Mouse (Mus musculus) lung, postnatal 0 days (tissue): ENCODE data around the gene Dgkb. TPM values are rescaled to one million over a fixed set of nuclear protein-coding genes. Genes with fewer than 3 reads are reported as not detected.

ENCODE experiments used
- ATAC-seq: fragments of 200-750 bp; cut with Nextera tagmentation; 2 replicates; pipeline ENCODE4 v1.8.0; 2017; ENCODE audit warnings: moderate library complexity
- DNase-seq: peaks from one replicate; pipeline ENCODE4 v3.0.0-alpha.2; 2016; ENCODE audit warnings: low spot score
- H3K27ac ChIP-seq: fragments of 300-500 bp; sonication (generic); 2 replicates; pipeline ENCODE4 v1.5.1; 2014; ENCODE audit warnings: antibody characterized with exemption, mild to moderate bottlenecking, low read length, mixed read lengths
- H3K27me3 ChIP-seq: fragments of 300-500 bp; sonication (generic); replicated peaks from 2 replicates; pipeline ENCODE4 v1.6.1; 2014; ENCODE audit warnings: low read length, mixed read lengths; ENCODE audit not compliant: insufficient read depth
- H3K36me3 ChIP-seq: fragments of 300-500 bp; sonication (generic); 2 replicates; pipeline ENCODE4 v1.6.1; 2014; ENCODE audit warnings: low read length, mixed read lengths; ENCODE audit not compliant: insufficient read depth
- H3K4me1 ChIP-seq: fragments of 300-500 bp; sonication (generic); 2 replicates; pipeline ENCODE4 v1.6.1; 2014; ENCODE audit warnings: antibody characterized with exemption, low read depth, low read length, mixed read lengths; ENCODE audit not compliant: insufficient read depth
- H3K4me2 ChIP-seq: fragments of 300-500 bp; sonication (generic); replicated peaks from 2 replicates; pipeline ENCODE4 v1.6.1; 2014; ENCODE audit warnings: low read depth, mild to moderate bottlenecking, low read length, moderate library complexity, mixed read lengths
- H3K4me3 ChIP-seq: fragments of 300-500 bp; sonication (generic); 2 replicates; pipeline ENCODE4 v1.5.1; 2014; ENCODE audit warnings: low read depth, low read length
- H3K9ac ChIP-seq: fragments of 300-500 bp; sonication (generic); replicated peaks from 2 replicates; pipeline ENCODE4 v1.6.1; 2014; ENCODE audit warnings: low read depth, mild to moderate bottlenecking
- H3K9me3 ChIP-seq: fragments of 300-500 bp; sonication (generic); 2 replicates; pipeline ENCODE4 v1.6.1; 2016; ENCODE audit warnings: low read length, mixed read lengths
- CTCF ChIP-seq: IDR thresholded peaks from 2 replicates; pipeline ENCODE4 v1.5.1; 2016; ENCODE audit warnings: antibody characterized with exemption, mild to moderate bottlenecking
- EP300 ChIP-seq: IDR thresholded peaks from 2 replicates; pipeline ENCODE4 v1.6.1; 2016; ENCODE audit warnings: antibody characterized with exemption, mild to moderate bottlenecking, control low read depth
- WGBS: fragments of 180-500 bp; shearing (Covaris S2); extraction: QIAGEN DNeasy Blood & Tissue Kit; methylation state at CpG from one replicate; pipeline ENCODE4 v1.1.7; 2014; 5-methylcytosine and 5-hydroxymethylcytosine counted together
- polyA plus RNA-seq: library from polyadenylated mRNA; unstranded; fragments of >200 nt; fragmentation: Nextera tagmentation; extraction: Ambion mirVana; gene quantifications from 2 replicates; pipeline ENCODE4 v1.2.1, GENCODE M21; 2015

Dgkb gene
- polyA plus RNA-seq, 1 experiment from 2014 or later: 3.5 TPM

DNA sequence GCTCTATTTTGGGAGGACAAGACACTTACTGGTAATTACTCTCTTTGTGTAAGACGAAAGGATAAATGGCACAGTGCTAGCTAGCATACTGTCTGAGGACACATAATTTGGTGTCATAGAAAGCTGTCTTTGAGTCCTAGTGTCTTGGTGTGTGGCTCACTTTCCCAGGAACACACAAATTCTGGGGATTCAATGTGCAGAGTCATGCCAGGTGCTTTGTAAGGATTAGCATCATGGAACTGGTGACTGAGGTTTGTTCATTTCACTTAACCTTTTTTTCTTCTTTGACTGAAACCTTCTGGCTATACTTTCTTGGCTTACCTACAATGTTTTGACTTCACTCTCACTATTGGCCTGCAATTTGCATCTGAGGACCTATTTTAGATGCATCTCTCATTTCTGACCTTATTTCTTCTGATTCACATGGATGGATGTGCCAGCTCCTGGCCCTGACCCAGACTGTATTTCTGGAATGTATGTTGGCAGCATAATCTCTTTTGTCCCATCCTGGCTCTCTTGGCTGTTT is 170.6 kb downstream of the Dgkb start:
- 57% methylated on average over 1 of the region's 1 CpGs for WGBS
- H3K27ac ChIP-seq: no peak overlapping the region
- no peak overlapping the region for H3K9ac ChIP-seq
- H3K27me3 ChIP-seq: no peaks in the 10 kb centered on the region
- H3K4me2 ChIP-seq: no peak overlapping the region
- H3K4me3 ChIP-seq: no peak overlapping the region
- H3K36me3 ChIP-seq: no peaks in the 10 kb centered on the region
- ATAC-seq (no peak), DNase-seq (no peak)
- H3K4me1 ChIP-seq: no peaks in the 10 kb centered on the region
- H3K9me3 ChIP-seq: no peaks in the 10 kb centered on the region
- TF ChIP-seq EP300: no peak
- TF ChIP-seq CTCF: no peak

DNA sequence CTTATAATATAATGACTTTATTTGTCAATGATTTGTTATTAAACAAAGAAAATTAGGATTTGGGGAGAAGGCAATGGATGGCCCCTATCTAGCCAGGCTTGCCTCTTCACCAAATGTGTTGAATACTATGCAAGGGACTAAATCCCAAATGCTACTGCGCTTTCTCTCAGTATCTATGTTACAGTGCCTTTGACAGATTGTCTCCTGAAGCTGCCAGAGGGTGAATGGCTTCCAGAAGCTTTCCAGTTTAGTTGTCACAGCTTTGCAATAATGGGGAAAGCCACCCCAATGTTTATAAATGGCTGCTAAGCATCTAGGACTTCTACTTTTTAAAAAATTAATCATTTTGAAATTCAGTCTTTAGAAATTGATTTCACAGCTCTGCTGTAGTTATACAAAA is 175.7 kb downstream of the Dgkb start:
- Histone ChIP-seq H3K4me2 (no peak overlapping the region), H3K9ac (no peak overlapping the region), H3K4me1 (no peaks in the 10 kb centered on the region), H3K4me3 (no peak overlapping the region), H3K27ac (no peak overlapping the region), H3K9me3 (no peaks in the 10 kb centered on the region), H3K36me3 (no peaks in the 10 kb centered on the region), H3K27me3 (no peaks in the 10 kb centered on the region)
- TF ChIP-seq CTCF (no peak), EP300 (no peak)
- ATAC-seq (no peak), DNase-seq (no peak)
- WGBS: 75% methylated on average over 1 of the region's 1 CpGs

DNA sequence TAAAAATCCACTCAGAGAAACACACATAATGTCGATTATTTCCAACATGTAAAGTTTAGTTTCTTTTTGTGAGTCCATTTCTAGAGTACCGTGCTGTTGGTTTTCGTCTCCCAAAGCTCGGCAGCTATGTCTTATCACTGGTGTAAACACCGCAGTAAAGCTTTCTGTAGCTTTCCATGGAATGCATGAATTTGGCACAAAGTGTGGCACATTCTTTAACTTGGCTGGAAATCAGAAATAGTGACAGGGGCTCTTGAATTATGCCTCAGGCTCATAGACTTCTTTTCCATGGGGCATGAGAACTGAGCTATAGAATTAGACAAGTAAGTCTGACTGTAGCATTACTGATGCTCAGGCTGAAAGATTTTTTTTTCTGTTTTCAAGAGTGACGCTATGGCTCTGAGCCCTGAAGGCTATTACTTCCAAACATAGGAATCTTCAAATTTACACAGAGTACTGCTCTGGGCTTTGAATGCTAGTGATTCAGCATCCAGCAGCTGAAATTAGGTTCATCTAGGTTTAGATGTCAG is 179.0 kb downstream of the Dgkb start:
- Histone ChIP-seq H3K4me1 (no peaks in the 10 kb centered on the region), H3K27me3 (no peaks in the 10 kb centered on the region), H3K4me3 (no peak overlapping the region), H3K36me3 (no peaks in the 10 kb centered on the region), H3K9me3 (no peaks in the 10 kb centered on the region), H3K9ac (no peak overlapping the region), H3K27ac (no peak overlapping the region), H3K4me2 (0 out of 2 replicates have a peak overlapping the region, but pooled peaks have one; percentile 19)
- TF ChIP-seq EP300 (no peak), CTCF (no peak)
- DNase-seq: peak; percentile 32
- ATAC-seq: no peak
- 48% methylated on average over 6 of the region's 6 CpGs for WGBS

DNA sequence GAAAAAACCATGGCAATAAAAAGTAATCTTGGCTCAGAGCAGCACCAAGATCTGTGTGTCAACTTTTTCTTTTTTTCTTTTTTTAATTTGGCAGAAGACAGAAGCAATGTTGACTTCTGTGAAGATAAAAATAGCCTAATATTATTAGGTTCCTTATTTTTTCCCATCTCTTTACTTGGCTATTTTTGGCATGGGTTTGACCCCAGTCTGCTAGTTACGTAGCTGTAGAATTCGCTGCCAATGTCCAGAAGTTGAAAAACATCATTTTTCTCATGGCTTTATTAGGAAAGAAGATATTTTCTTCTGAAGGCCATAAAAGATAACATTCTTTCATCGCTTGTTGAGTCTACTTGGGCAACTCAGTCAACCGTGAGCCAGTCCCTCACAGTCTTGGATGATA is 200.1 kb downstream of the Dgkb start:
- no peak overlapping the region for H3K9ac ChIP-seq
- ATAC-seq (no peak), DNase-seq (peak; percentile 5)
- H3K27me3 ChIP-seq: no peaks in the 10 kb centered on the region
- 60% methylated on average over 4 of the region's 4 CpGs for WGBS
- H3K36me3 ChIP-seq: no peaks in the 10 kb centered on the region
- H3K4me2 ChIP-seq: no peak overlapping the region
- H3K9me3 ChIP-seq: no peaks in the 10 kb centered on the region
- H3K4me3 ChIP-seq: no peak overlapping the region
- no peak for TF ChIP-seq CTCF
- H3K4me1 ChIP-seq: no peaks in the 10 kb centered on the region
- no peak overlapping the region for H3K27ac ChIP-seq

DNA sequence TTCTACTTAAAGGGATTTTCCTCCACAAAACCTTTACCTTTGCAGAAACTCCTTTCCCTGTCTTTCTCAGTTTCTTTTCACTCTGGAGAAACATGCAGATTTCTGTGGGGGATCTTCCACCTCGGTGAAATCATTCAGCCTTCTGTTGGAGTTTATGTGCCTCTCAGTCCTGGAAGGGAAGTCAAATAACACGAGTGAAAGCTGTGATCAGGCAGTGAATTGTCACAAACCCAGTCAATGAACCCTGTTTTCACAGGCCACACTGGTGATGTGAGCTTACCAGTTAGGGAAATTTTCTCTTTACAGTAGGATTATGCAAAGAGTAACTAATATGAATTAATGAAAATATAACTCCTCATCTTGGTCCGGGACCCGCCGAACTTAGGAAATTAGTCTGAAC is 229.7 kb downstream of the Dgkb start:
- Histone ChIP-seq H3K9ac (no peak overlapping the region), H3K9me3 (no peaks in the 10 kb centered on the region), H3K27me3 (no peaks in the 10 kb centered on the region), H3K27ac (no peak overlapping the region), H3K4me2 (no peak overlapping the region), H3K36me3 (no peaks in the 10 kb centered on the region), H3K4me3 (no peak overlapping the region), H3K4me1 (no peaks in the 10 kb centered on the region)
- no peak for ATAC-seq
- WGBS: 82% methylated on average over 5 of the region's 5 CpGs
- no peak for DNase-seq
- TF ChIP-seq EP300 (no peak), CTCF (no peak)

DNA sequence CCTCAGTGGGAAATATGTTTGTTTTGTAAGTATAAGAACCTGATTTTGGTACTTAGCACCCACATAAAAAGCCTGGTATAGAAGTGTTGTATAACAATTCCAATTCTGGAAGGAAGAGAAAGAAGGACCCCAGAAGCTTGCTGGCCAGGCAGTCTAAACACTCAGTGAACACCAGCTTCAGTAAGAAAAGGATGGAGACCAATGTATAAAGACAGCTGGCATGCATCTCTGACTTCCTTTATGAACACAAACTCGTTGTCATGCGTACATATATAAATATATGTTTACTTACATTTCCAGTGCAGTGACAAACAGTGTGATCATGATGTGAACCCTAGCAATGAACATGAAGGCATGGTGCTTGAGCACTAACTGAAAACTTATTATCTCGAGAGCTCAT is 270.7 kb downstream of the Dgkb start:
- H3K27ac ChIP-seq: no peak overlapping the region
- TF ChIP-seq EP300: no peak
- TF ChIP-seq CTCF: no peak
- no peaks in the 10 kb centered on the region for H3K9me3 ChIP-seq
- DNase-seq (no peak), ATAC-seq (no peak)
- no peaks in the 10 kb centered on the region for H3K27me3 ChIP-seq
- no peak overlapping the region for H3K4me2 ChIP-seq
- 49% methylated on average over 3 of the region's 3 CpGs for WGBS
- no peak overlapping the region for H3K9ac ChIP-seq
- H3K4me3 ChIP-seq: no peak overlapping the region
- no peaks in the 10 kb centered on the region for H3K4me1 ChIP-seq
- no peaks in the 10 kb centered on the region for H3K36me3 ChIP-seq

DNA sequence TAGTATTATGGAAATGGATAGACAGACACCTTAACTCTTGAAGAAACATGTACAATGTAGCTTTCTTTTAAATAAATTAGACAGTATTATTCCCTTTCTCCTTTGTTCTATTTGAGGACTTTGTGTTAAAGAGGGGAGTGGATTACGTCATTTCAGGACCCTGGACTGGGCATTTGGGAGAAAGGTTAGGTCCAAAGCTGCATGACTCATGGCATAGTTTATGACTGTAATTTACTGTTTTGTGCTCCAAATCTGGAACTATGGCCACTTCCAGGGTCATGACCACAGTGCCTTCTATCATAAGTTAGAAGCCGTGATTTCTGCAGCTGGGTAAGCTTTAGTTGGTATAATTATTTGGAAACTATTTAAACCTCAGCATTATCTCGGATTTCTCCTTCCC is 294.4 kb downstream of the Dgkb start:
- Histone ChIP-seq H3K4me3 (no peak overlapping the region), H3K36me3 (no peaks in the 10 kb centered on the region), H3K4me1 (no peaks in the 10 kb centered on the region), H3K27me3 (no peaks in the 10 kb centered on the region), H3K27ac (no peak overlapping the region), H3K9me3 (no peaks in the 10 kb centered on the region), H3K4me2 (no peak overlapping the region), H3K9ac (no peak overlapping the region)
- 71% methylated on average over 3 of the region's 3 CpGs for WGBS
- TF ChIP-seq CTCF: no peak
- TF ChIP-seq EP300: no peak
- DNase-seq (no peak), ATAC-seq (no peak)
